Mouse (Mus musculus) heart, postnatal 0 days (tissue): Measurements from ENCODE around the gene Drap1.

Experiments used
- CTCF ChIP-seq: IDR thresholded peaks from 2 replicates; pipeline ENCODE4 v1.5.1; 2016; ENCODE audit warnings: antibody characterized with exemption, control low read depth, low read depth
- EP300 ChIP-seq: IDR thresholded peaks from 2 replicates; pipeline ENCODE4 v1.6.1; 2016; ENCODE audit warnings: antibody characterized with exemption, low read depth

GRCm38 (mm10) chr19:5390416-5390815, 34.4 kb downstream of the Drap1 start:
- TF ChIP-seq CTCF (no peak), EP300 (no peak)
